Comparison of ENCODE assay signal across 16 mouse cellular contexts in the genomic region with DNA sequence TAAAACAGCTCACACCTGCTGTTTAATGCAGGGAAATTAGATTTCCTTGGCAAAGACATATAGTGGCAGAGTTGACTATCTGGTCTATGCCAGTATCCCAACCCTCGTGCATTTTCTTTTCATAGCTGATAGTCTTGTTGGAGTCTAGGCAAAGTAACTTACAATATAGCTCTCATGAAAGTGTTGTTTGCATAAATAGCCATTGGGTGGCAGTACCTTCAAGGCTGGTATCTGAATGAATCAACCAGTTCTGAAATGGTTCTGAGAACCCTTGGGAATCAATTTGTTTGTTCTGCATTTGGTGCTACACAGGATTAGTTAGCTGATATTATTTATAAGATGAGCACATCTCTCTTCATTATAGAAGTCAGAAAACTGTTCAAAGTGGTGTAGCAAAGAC.
A peak's percentile ranks its signal among the peaks of the same experiment; 100 is the strongest.
DNase-seq lines count a peak whose midpoint lies in the region; ATAC-seq and TF ChIP-seq lines count a peak whose summit lies in the region.
"Had no signal": no experiment of that assay in that cellular context is flagged by ENCODE, and none has a peak within 500 bp of the region (broad histone marks: within the 10 kb centered on the region; RNA-seq: fewer than 3 reads in every experiment).

No protein-coding gene starts in this region.

- DNase-seq in forebrain, embryonic 14.5 days (ENCODE audit: low spot score): peak; percentile 29
- peak; percentile 8 for DNase-seq in layer of hippocampus, adult 9-10 months (ENCODE audit: low spot score)
- no peak for DNase-seq in layer of hippocampus, postnatal 36 days
- peak; percentile 17 for DNase-seq in midbrain, postnatal 0 days (ENCODE audit: low spot score)
- no peak for DNase-seq in midbrain, embryonic 10.5 days (ENCODE audit: low spot score)
- peak; percentile 1 for DNase-seq in retina, postnatal 1 day
- DNase-seq in neural tube, embryonic 10.5 days (ENCODE audit: extremely low spot score, low spot score): no peak
- DNase-seq: adrenal gland, adult 2 months; spleen, adult 18-20 months had no signal

- no peaks in the 10 kb centered on the region for H3K27me3 ChIP-seq in forebrain, embryonic 14.5 days (replicated peaks; ENCODE audit: control insufficient read depth, insufficient read depth, low read length)
- no peaks in the 10 kb centered on the region for H3K27me3 ChIP-seq in forebrain, embryonic 16.5 days (replicated peaks; ENCODE audit: control insufficient read depth, insufficient read depth, low read length)
- no peaks in the 10 kb centered on the region for H3K27me3 ChIP-seq in midbrain, postnatal 0 days (ENCODE audit: insufficient read depth, low read length)
- H3K27me3 ChIP-seq in midbrain, embryonic 10.5 days (ENCODE audit: low read depth, poor library complexity, severe bottlenecking): peaks cover 64% of the 10 kb centered on the region
- H3K27me3 ChIP-seq: embryonic facial prominence, embryonic 15.5 days; hindbrain, embryonic 12.5 days; lung, embryonic 15.5 days had no signal

- no peak overlapping the region for H3K4me3 ChIP-seq in forebrain, embryonic 14.5 days (ENCODE audit: low read depth, low read length)
- H3K4me3 ChIP-seq in forebrain, embryonic 16.5 days (replicated peaks; ENCODE audit: low read length): no peak overlapping the region
- no peak overlapping the region for H3K4me3 ChIP-seq in midbrain, postnatal 0 days (ENCODE audit: low read depth, low read length)
- H3K4me3 ChIP-seq in midbrain, embryonic 10.5 days: no peak overlapping the region
- H3K4me3 ChIP-seq: embryonic facial prominence, embryonic 15.5 days; heart, embryonic 10.5 days; hindbrain, embryonic 12.5 days; limb, embryonic 10.5 days; lung, embryonic 15.5 days had no signal

- no peak overlapping the region for H3K4me2 ChIP-seq in forebrain, embryonic 14.5 days (ENCODE audit: low read length)
- H3K4me2 ChIP-seq in forebrain, embryonic 16.5 days (ENCODE audit: low read length): no peak overlapping the region
- no peak overlapping the region for H3K4me2 ChIP-seq in midbrain, postnatal 0 days (ENCODE audit: low read depth, low read length, poor library complexity, severe bottlenecking)
- H3K4me2 ChIP-seq: embryonic facial prominence, embryonic 15.5 days; hindbrain, embryonic 12.5 days; lung, embryonic 15.5 days had no signal

- H3K36me3 ChIP-seq in forebrain, embryonic 14.5 days (ENCODE audit: control insufficient read depth, insufficient read depth, low read length): no peaks in the 10 kb centered on the region
- no peaks in the 10 kb centered on the region for H3K36me3 ChIP-seq in forebrain, embryonic 16.5 days (ENCODE audit: control insufficient read depth, insufficient read depth)
- H3K36me3 ChIP-seq in midbrain, postnatal 0 days (ENCODE audit: insufficient read depth, low read length): no peaks in the 10 kb centered on the region
- H3K36me3 ChIP-seq in midbrain, embryonic 10.5 days: no peaks in the 10 kb centered on the region
- H3K36me3 ChIP-seq: embryonic facial prominence, embryonic 15.5 days; heart, embryonic 10.5 days; hindbrain, embryonic 12.5 days; limb, embryonic 10.5 days; lung, embryonic 15.5 days had no signal

- no peaks in the 10 kb centered on the region for H3K4me1 ChIP-seq in forebrain, embryonic 14.5 days (ENCODE audit: control insufficient read depth, insufficient read depth, low read length)
- no peaks in the 10 kb centered on the region for H3K4me1 ChIP-seq in forebrain, embryonic 16.5 days (replicated peaks; ENCODE audit: control insufficient read depth, insufficient read depth, low read length)
- no peaks in the 10 kb centered on the region for H3K4me1 ChIP-seq in midbrain, postnatal 0 days (ENCODE audit: insufficient read depth, low read length)
- H3K4me1 ChIP-seq in midbrain, embryonic 10.5 days: no peaks in the 10 kb centered on the region; the same call in 1 of the 2 replicates
- H3K4me1 ChIP-seq: embryonic facial prominence, embryonic 15.5 days; heart, embryonic 10.5 days; hindbrain, embryonic 12.5 days; limb, embryonic 10.5 days; lung, embryonic 15.5 days had no signal

- 61% methylated on average over 1 of the region's 1 CpGs for WGBS in forebrain, embryonic 14.5 days
- 39% methylated on average over 1 of the region's 1 CpGs for WGBS in forebrain, embryonic 16.5 days
- WGBS in midbrain, postnatal 0 days: 61% methylated on average over 1 of the region's 1 CpGs
- WGBS in midbrain, embryonic 10.5 days: 63% methylated on average over 1 of the region's 1 CpGs

- peak; percentile 56 for TF ChIP-seq CTCF in midbrain, postnatal 0 days (IDR thresholded peaks at IDR 0.05)

- no peak overlapping the region for H3K27ac ChIP-seq in forebrain, embryonic 14.5 days (ENCODE audit: low read depth, low read length)
- no peak overlapping the region for H3K27ac ChIP-seq in forebrain, embryonic 16.5 days (ENCODE audit: low read length)
- no peak overlapping the region for H3K27ac ChIP-seq in midbrain, postnatal 0 days (ENCODE audit: low read depth, low read length)
- no peak overlapping the region for H3K27ac ChIP-seq in midbrain, embryonic 10.5 days (replicated peaks)
- H3K27ac ChIP-seq: embryonic facial prominence, embryonic 15.5 days; heart, embryonic 10.5 days; hindbrain, embryonic 12.5 days; limb, embryonic 10.5 days; lung, embryonic 15.5 days had no signal

- no peak for ATAC-seq in forebrain, embryonic 14.5 days
- ATAC-seq in forebrain, embryonic 16.5 days: no peak
- ATAC-seq in midbrain, postnatal 0 days (ENCODE audit: low FRiP score): no peak
- ATAC-seq: CD4-positive, CD25-positive, alpha-beta regulatory T cell, adult 4 months had no signal

- no peak overlapping the region for H3K9ac ChIP-seq in forebrain, embryonic 14.5 days (ENCODE audit: low read length)
- H3K9ac ChIP-seq in forebrain, embryonic 16.5 days (replicated peaks; ENCODE audit: low read depth, low read length): no peak overlapping the region
- no peak overlapping the region for H3K9ac ChIP-seq in midbrain, postnatal 0 days (replicated peaks; ENCODE audit: low read length, poor library complexity, severe bottlenecking)
- H3K9ac ChIP-seq: embryonic facial prominence, embryonic 15.5 days; hindbrain, embryonic 12.5 days; lung, embryonic 15.5 days had no signal

- no peaks in the 10 kb centered on the region for H3K9me3 ChIP-seq in forebrain, embryonic 14.5 days (replicated peaks; ENCODE audit: control insufficient read depth, low read length)
- H3K9me3 ChIP-seq in forebrain, embryonic 16.5 days (ENCODE audit: control insufficient read depth, low read length): no peaks in the 10 kb centered on the region
- H3K9me3 ChIP-seq in midbrain, postnatal 0 days (ENCODE audit: low read length): no peaks in the 10 kb centered on the region
- H3K9me3 ChIP-seq in midbrain, embryonic 10.5 days (replicated peaks): no peaks in the 10 kb centered on the region
- H3K9me3 ChIP-seq: embryonic facial prominence, embryonic 15.5 days; heart, embryonic 10.5 days; hindbrain, embryonic 12.5 days; limb, embryonic 10.5 days; lung, embryonic 15.5 days had no signal

Comparison
In these comparisons a context has a peak if more than half of its experiments do, and no peak if none do; other contexts are left out.
1. DNase-seq: peak in forebrain, embryonic 14.5 days (single experiment), layer of hippocampus, adult 9-10 months (single experiment), midbrain, postnatal 0 days (single experiment) and retina, postnatal 1 day (single experiment); none in layer of hippocampus, postnatal 36 days (0 of 2), midbrain, embryonic 10.5 days (single experiment) and neural tube, embryonic 10.5 days (single experiment).